Mouse (Mus musculus) megakaryocyte, embryonic 14.5 days (primary cell): Measurements from ENCODE around the gene Lypd4.

Experiments
- FLI1 ChIP-seq: IDR thresholded peaks from 2 replicates; pipeline ENCODE4 v1.6.1; 2012; ENCODE audit warnings: low read length, inconsistent platforms, mixed read lengths
- GATA1 ChIP-seq: IDR thresholded peaks from 3 replicates; pipeline ENCODE4 v1.6.1; 2012; ENCODE audit warnings: mixed read lengths, low read length, inconsistent platforms, borderline replicate concordance

DNA sequence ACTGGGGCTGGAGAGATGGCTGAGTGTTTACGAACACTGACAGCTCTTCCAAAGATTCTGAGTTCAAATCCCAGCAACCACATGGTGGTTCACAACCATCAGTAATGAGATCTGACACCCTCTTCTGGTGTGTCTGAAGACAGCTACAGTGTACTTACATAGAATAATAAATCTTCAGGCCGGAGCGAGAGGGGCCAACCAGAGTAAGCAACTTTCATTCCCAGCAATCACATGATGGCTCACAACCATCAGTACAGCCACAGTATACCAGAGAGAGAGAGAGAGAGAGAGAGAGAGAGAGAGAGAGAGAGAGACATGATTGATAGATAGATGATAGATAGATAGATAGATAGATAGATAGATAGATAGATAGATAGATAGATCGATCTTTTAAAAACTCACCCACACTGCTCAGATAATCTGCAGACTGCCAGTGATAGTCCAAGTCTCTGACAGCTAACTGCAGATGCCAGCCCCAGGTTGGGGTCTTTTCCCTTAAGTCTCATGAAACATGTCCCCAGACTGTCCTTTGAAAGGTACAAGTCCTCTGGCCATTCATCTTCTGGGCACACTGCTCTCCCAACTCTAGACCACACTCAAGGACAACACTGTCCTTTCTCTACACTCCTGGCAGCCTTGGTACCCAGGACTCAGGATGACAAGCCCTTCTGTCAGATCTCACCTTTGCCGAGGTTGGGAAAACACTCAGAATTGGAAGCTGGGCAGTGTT is 18.0 kb downstream of the Lypd4 start:
- no peak for TF ChIP-seq GATA1
- TF ChIP-seq FLI1 = no peak
